Mouse (Mus musculus): ENCODE measurements around the gene Tnfrsf21. TPM values are rescaled to one million over a fixed set of nuclear protein-coding genes. Genes with fewer than 3 reads are reported as not detected.

Tnfrsf21 gene
- total RNA-seq, 2 experiments from 2014 or later: 34.7 to 41.4 TPM

DNA sequence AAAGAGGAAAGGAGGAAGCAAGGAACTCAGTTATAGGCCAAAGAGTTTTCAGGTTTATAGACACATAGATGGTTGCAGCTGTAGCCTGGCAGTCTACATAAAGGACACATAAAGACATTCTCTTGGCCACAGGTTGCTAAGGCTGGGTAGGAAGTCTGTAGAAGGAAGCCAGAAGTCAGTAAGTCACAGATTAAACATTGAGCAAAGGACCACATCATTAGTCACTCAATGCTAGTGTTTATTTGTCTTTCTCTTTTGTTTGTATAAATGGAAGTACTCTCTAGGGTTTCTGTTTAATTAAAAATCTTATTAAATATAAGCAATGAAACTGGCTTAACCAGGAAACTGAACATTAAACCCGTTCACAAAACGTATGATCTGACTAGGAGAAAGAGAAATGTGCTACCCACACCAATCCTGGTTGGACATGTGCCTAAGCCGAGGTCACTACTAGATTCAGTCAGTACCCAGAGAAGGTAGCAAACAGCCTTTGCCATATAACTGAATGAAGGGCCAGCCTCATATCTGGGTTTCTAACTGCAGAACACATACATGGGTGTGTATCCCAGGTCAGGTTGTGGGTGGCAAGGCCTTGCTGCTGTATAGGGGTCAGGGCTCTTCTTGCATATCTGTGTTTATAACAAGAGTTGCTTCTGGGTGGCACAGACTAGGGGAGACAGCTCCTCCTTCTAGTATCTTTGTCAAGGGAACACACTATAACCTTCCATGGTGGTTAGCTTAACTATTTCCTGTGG is 113.9 kb downstream of the Tnfrsf21 start:
- no peak for DNase-seq

DNA sequence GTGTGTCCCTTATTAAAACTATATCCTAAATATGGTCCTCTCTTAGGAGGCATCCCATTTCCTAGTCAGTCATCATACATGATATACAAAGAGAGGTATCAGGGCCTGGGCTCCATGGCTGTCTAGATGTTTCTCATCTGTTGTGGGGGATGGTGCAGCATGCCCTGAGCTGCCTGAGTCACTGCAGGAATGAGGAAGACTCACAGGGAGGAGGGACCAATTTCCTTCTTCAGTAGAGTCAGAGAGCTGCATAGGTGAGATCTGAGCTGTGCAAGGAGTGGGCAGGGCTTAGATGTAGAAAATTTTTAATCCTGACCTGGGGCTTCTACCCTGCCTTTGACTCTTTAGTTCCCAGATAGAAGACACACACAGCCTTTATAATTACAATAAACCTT is 114.5 kb downstream of the Tnfrsf21 start:
- no peak for DNase-seq

DNA sequence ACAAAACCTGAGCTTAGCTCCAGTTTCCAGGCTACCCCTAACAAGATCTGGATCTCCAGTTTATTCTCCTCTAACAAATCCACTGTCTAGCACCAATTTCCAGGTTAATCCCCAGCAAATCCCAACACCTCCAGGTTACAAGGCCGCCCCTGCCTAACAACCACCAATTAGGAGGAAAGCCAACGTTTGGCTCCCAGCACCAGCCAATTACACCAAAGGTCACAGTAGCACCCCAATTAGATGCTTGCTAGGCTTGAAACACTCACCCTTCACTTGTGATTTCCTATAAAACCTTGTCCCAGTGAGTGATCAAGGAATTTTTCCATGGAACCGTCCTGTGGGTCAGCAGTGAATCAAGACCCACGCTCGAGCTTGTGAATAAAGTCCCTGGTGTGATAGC is 116.1 kb downstream of the Tnfrsf21 start:
- no peak for DNase-seq

DNA sequence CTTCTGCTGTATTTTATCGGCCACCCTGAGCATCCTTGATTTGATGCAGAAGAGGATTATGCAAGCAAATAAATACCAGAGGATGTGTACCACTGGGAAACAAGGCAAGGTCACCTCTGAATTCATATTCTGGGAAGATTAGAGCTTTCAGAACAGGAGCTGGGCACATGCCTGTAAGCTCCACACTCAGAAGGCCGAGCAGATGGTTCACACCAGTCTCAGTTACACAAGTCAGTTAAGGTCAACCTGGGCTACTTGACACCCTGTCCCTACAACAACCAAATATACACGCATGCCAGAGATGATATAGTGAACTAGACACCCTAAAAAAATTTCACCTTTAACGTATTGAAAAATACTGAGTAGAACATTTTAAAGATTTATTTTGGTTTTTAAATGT is 116.8 kb downstream of the Tnfrsf21 start:
- no peak for DNase-seq

DNA sequence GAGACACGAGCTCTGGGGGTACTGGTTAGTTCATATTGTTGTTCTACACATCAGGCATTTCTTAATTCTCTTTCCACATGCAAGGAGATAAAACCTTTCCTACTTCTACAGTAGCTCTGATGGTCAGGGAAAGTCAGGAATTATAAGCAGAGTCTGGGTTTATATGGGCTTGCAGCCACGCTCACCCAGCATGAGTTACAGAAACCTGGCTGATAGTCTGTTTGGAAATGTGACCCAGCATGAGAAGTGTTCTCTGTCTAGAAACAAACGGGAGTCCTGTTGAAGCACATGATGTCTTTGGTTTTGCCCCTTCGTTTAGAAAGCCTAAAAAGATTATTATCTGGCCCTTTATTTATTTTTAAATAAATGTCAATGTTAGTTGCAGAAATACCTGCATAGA is 118.6 kb downstream of the Tnfrsf21 start:
- no peak for DNase-seq

DNA sequence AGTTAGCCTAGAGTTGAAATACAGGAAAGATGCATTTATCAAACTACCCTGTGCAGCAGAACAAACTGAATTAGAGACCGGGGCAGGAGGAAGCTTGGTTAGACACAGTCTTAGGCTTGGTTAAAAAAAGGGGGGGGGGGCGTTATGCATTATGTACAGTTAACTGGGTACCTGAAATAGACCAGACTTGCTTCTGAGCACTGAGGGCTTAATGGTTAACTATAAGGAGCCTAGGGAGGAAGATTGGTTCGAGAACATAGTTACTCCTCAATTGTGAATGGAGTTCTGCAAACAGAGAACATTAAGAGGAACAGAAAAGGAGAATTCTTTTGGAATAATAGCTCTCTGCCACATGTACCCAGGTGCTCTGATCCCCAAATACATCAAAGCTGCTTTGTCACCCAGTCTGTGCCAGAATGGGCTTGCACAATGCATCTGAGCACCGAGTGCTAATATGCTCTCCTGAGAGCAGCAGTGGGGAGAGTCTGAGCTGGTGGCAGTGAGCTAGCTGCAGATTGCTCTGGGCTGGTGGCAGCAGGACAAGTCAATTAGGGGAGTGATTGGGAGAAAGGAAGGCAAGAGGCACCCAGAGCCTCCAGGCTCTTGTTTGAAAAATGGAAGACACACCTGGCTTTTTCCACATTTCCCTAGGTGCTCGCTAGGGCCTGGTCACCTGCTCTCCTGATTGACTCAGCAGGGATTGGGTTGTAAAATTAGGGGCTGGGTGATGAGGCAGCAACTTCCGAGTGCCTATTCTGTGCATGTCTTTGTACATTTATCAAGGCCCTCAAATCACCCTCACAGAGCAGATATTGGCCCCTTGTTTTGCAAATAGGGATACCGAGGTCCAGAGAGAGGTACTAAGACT is 119.3 kb downstream of the Tnfrsf21 start:
- no peak for DNase-seq

DNA sequence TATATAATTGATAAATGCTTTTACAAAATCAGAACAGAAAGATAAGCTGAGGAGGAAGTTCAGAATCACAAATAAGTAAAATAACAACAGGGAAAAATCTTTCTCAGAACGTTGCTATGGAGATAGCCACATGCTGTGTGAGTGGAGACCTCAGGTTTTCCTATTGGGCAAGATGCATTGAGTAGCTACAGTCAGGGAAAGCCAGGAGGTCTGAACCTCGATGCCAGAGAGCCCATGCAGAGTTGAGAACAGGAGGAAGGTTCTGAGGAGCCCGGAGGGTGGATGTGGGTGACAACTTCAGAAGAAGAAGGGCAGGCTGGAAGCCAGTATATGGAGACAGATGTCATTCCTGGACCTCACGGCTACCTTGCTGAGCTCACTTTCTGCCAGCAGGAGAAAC is 120.4 kb downstream of the Tnfrsf21 start:
- DNase-seq: no peak

DNA sequence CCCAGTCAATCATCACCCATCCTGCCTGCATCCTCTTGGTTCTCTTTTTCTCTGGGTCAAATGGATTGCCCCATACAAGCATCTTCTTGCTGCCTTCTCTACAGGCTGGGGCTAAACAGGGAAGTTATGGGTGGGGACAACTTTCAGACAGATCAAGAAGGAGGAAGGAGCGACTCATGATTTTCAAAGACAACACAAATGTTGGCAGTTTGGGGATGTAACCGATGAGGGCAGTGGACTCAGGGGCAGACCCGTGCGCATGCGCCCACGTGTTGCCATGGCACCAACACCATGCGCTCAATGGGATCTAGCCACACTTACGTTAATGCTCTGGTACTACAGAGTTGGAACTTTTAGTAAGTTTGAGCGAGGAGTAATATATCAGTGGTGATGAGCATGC is 121.5 kb downstream of the Tnfrsf21 start:
- DNase-seq: no peak

DNA sequence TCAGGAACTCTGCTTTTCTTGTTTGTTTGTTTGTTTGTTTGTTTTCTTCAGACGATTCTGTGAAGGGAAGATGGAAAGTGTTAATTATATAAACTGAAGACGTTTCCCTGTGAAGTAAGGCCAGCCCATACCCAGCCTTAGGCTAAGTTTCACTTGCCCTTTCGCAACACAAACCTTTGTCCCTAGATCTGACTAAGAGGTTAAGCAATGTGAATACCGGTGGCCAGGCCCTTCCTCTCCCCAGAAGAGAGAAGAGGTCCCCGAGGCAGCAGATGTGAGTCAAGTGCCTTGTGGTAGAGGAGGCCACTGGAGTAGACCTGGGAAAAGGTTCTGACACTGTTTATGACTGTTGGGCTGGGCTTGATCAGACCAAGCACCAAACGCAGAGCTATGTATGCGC is 122.0 kb downstream of the Tnfrsf21 start:
- DNase-seq: no peak

Other genes starting within 250 kb of the Tnfrsf21 start
- 10 to 100 TPM; 22.5 to 30.7 TPM for gene Cd2ap, start 139.9 kb upstream of the Tnfrsf21 start, total RNA-seq (2021)

Data from gastrocnemius, postnatal 10 days (tissue).